Mouse (Mus musculus) embryonic facial prominence, embryonic 10.5 days (tissue): Measurements from ENCODE around the gene Tpd52l2. TPM values are rescaled to one million over a fixed set of nuclear protein-coding genes. Genes with fewer than 3 reads are reported as not detected.
A peak's percentile ranks its signal among the peaks of the same experiment; 100 is the strongest.
"Not testable (repeated sequence)": the region's sequence is repeated elsewhere in the genome, so short reads cannot be mapped to it uniquely, and the experiment has no call there.

Experiments
- DNase-seq: peaks from one replicate; pipeline ENCODE4 v3.0.0-alpha.2; 2017; ENCODE audit warnings: low spot score
- H3K27ac ChIP-seq: fragments of 300-500 bp; sonication (generic); replicated peaks from 2 replicates; pipeline ENCODE4 v1.5.1; 2016; ENCODE audit warnings: mild to moderate bottlenecking
- H3K27me3 ChIP-seq: fragments of 300-500 bp; sonication (generic); replicated peaks from 2 replicates; pipeline ENCODE4 v1.6.1; 2016; ENCODE audit warnings: low read depth, mild to moderate bottlenecking; ENCODE audit not compliant: poor library complexity, severe bottlenecking
- H3K36me3 ChIP-seq: fragments of 300-500 bp; sonication (generic); replicated peaks from 2 replicates; pipeline ENCODE4 v1.6.1; 2016; ENCODE audit warnings: mild to moderate bottlenecking, moderate library complexity
- H3K4me1 ChIP-seq: fragments of 300-500 bp; sonication (generic); 2 replicates; pipeline ENCODE4 v1.6.1; 2016
- H3K4me3 ChIP-seq: fragments of 300-500 bp; sonication (generic); 2 replicates; pipeline ENCODE4 v1.5.1; 2016; ENCODE audit warnings: mild to moderate bottlenecking, moderate library complexity
- H3K9me3 ChIP-seq: fragments of 300-500 bp; sonication (generic); 2 replicates; pipeline ENCODE4 v1.6.1; 2016; ENCODE audit warnings: mild to moderate bottlenecking
- WGBS: fragments of 180-500 bp; shearing (Covaris S2); methylation state at CpG from one replicate; pipeline ENCODE4 v1.1.7; 2016; 5-methylcytosine and 5-hydroxymethylcytosine counted together
- polyA plus RNA-seq: library from polyadenylated mRNA; unstranded; fragments of >200 nt; fragmentation: Nextera tagmentation; extraction: Ambion mirVana; gene quantifications from 2 replicates; pipeline ENCODE4 v1.2.1, GENCODE M21; 2016

Gene Tpd52l2
- polyA plus RNA-seq, 1 experiment from 2014 or later = 173 TPM

DNA sequence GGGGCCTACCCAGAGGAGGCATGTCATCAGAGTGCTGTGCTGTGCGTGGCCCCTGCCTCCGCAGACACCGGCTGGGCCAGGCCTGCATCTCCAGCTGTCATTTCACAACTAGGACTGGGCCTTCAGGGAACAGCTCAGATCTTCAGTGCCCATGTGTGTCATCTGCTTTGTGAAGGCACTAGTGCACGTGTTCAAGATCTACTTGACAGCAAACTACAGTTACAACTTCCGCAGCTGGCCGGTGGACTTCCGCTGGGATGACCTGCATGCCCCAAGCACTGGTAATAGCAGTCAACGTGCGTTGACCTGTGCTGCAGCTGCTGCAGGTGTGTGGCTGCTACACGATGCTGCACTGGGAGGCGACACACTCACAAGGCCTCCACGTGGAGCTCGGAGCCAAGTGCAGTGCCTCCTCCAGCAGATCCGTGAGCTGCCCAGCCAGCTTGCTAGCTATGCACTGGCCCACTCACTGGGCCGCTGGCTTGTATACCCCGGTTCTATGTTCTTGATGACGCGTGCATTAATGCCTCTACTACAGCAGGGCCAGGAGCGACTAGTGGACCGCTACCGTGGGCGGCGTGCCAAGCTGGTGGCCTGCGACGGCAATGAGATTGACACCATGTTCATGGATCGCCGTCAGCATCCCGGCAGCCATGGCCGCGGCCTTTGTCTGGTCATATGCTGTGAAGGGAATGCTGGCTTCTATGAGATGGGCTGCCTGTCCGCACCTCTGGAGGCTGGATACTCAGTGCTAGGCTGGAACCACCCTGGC lies 3.6 kb upstream of the Tpd52l2 start, which contains the start of gene Abhd16b:
Gene Abhd16b (plus strand): TSS at position 51 of the 772 bp plus-strand sequence.
- no peaks in the 10 kb centered on the region for H3K9me3 ChIP-seq
- no peak within 1 kb of the TSS for H3K4me3 ChIP-seq
- peaks cover 21% of the 10 kb centered on the region for H3K4me1 ChIP-seq
- no peaks in the 10 kb centered on the region for H3K36me3 ChIP-seq
- DNase-seq = no peak
- H3K27me3 ChIP-seq = no peaks in the 10 kb centered on the region
- H3K27ac ChIP-seq = no peak within 1 kb of the TSS
- 86% methylated on average over 31 of the region's 31 CpGs for WGBS

DNA sequence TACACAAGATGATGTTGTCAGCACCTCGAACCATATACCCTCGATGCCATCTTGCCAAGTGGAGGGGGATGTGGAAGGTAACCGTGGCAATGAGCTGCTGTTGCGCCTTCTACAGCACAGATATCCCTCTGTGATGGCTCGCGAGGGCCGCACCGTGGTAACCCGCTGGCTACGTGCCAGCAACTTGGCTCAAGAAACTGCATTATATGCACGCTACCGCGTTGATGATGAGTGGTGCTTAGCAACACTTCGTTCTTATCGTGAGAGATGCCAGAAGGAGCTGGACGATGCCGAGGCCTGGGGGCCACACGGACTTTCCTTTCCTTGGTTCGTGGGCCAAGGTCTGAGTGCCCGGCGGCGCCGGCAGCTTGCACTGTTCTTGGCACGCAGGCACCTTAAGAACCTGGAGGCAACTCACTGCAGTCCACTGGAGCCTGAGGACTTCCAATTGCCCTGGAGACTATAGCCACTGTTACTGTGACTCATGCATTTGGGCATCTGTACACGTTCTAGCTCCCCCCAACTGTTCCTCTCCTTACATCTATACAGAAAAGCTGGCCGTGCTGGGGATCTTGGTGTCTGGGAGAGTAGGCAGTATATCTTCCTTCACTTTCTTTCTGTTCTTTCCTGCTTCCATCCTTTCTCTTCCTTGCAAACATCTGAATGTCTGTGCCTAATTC lies 2.5 kb upstream of the Tpd52l2 start:
- Histone ChIP-seq H3K4me1 (peaks cover 19% of the 10 kb centered on the region), H3K36me3 (peaks cover 3% of the 10 kb centered on the region), H3K27ac (no peak overlapping the region), H3K27me3 (no peaks in the 10 kb centered on the region), H3K4me3 (no peak overlapping the region), H3K9me3 (no peaks in the 10 kb centered on the region)
- WGBS = 85% methylated on average over 26 of the region's 26 CpGs
- DNase-seq = no peak

DNA sequence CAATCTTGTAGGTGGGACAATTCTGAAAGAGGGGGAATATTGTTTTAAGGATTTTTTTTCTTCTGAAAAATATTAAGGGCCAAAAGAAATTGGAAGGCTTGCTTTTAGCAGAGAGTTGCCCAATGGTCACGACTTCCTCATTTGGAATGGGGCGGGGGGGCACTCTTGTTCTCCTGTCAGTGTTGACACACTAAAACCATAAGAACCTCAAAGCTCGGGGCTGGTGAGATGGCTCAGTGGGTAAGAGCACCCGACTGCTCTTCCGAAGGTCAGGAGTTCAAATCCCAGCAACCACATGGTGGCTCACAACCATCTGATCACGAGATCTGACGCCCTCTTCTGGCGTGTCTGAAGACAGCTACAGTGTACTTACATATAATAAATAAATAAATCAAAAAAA lies 1.1 kb upstream of the Tpd52l2 start:
- H3K4me1 ChIP-seq = peaks cover 19% of the 10 kb centered on the region
- DNase-seq, H3K27ac ChIP-seq, H3K27me3 ChIP-seq, H3K9me3 ChIP-seq: not testable (repeated sequence)
- WGBS = 63% methylated on average over 8 of the region's 8 CpGs
- H3K4me3 ChIP-seq = peak overlapping the region; percentile 75; the same call in 1 of the 2 replicates
- peaks cover 18% of the 10 kb centered on the region for H3K36me3 ChIP-seq

GRCm38 (mm10) chr2:181496281-181496680 lies 661 bp upstream of the Tpd52l2 start:
- Histone ChIP-seq H3K27ac (peak overlapping the region; percentile 89), H3K4me1 (peaks cover 19% of the 10 kb centered on the region), H3K4me3 (peak overlapping the region; percentile 75), H3K36me3 (peaks cover 22% of the 10 kb centered on the region), H3K27me3 (no peaks in the 10 kb centered on the region), H3K9me3 (no peaks in the 10 kb centered on the region)
- DNase-seq = peak; percentile 72
- 15% methylated on average over 8 of the region's 8 CpGs for WGBS

- Histone ChIP-seq H3K27me3 (no peaks in the 10 kb centered on the region), H3K9me3 (no peaks in the 10 kb centered on the region), H3K27ac (peak overlapping the region; percentile 89), H3K36me3 (peaks cover 34% of the 10 kb centered on the region), H3K4me3 (peak overlapping the region; percentile 75), H3K4me1 (peaks cover 19% of the 10 kb centered on the region)
- WGBS = under 1% methylated on average over 12 of the region's 12 CpGs
- peak; percentile 71 for DNase-seq
Measured at GRCm38 (mm10) chr2:181497548-181497875, 570 bp downstream of the Tpd52l2 start.

DNA sequence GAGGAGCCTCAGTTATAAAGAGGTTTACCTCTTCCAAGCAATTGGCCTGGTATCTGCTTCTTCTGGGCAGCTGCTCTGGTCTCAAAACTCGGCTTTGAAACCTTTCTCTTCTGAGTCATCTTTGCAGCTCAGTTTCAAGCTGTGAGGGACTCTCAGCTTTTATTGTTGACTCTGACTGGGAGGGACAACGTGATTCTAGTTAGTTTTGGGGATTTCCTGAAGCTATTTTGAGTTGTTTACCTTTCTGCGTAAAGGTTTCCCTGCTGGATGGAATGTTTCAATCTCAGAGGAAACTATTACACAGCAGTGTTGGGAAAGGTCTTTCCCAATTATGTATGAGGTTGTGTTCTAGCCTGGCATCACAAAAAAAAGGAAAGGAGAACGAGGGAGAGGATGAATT lies 1.7 kb downstream of the Tpd52l2 start:
- Histone ChIP-seq H3K36me3 (peaks cover 46% of the 10 kb centered on the region), H3K27me3 (no peaks in the 10 kb centered on the region), H3K27ac (no peak overlapping the region), H3K4me1 (peaks cover 19% of the 10 kb centered on the region), H3K9me3 (no peaks in the 10 kb centered on the region), H3K4me3 (0 out of 2 replicates have a peak overlapping the region, but pooled peaks have one; percentile 75)
- WGBS = 84% methylated on average over 4 of the region's 4 CpGs
- no peak for DNase-seq

DNA sequence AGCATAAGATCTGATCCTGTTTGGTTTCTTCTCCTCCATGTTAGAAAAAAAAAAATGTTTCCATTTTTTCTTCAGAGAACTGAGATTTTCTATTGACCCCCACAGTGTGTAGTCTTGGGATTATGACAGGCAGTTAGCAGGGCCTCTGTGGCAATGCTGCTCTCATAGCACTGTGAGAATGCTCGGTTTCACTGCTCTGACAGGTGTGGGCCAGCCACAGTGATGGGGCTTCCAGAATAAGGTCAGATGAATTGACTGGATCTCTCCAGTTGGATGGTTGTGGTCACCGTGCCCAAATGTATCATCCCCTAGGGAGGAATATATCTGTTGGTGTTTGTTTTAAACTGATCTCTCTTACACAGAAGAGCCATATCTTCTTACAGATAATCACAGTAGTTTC lies 12.2 kb downstream of the Tpd52l2 start:
- Histone ChIP-seq H3K27me3 (no peaks in the 10 kb centered on the region), H3K36me3 (peaks cover 100% of the 10 kb centered on the region), H3K4me3 (no peak overlapping the region), H3K27ac (no peak overlapping the region), H3K4me1 (peaks cover 5% of the 10 kb centered on the region; the same call in 1 of the 2 replicates), H3K9me3 (no peaks in the 10 kb centered on the region)
- DNase-seq = no peak
- WGBS = 92% methylated on average over 2 of the region's 2 CpGs

DNA sequence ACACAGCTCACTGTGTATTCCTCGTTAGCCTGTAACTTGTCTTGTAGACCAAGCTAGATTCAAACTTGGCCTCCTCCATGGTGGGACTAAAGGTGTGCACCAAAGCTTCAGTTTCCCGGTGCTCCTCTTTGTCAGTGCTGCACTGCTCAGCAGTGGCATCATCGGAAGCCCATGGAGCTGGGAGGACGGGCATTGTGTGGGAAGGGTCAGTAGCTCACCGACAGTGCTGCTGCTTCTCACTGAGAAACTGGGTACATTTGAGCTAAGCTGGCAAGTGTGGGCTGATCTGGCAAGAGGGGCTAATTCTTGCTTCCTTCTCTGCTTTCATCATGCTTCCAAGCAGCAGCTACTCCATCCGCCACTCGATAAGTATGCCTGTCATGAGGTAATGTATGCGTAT lies 14.3 kb downstream of the Tpd52l2 start:
- Histone ChIP-seq H3K9me3 (no peaks in the 10 kb centered on the region), H3K4me1 (no peaks in the 10 kb centered on the region), H3K4me3 (no peak overlapping the region), H3K36me3 (peaks cover 100% of the 10 kb centered on the region), H3K27me3 (no peaks in the 10 kb centered on the region), H3K27ac (no peak overlapping the region)
- WGBS = 92% methylated on average over 8 of the region's 8 CpGs
- DNase-seq = no peak

DNA sequence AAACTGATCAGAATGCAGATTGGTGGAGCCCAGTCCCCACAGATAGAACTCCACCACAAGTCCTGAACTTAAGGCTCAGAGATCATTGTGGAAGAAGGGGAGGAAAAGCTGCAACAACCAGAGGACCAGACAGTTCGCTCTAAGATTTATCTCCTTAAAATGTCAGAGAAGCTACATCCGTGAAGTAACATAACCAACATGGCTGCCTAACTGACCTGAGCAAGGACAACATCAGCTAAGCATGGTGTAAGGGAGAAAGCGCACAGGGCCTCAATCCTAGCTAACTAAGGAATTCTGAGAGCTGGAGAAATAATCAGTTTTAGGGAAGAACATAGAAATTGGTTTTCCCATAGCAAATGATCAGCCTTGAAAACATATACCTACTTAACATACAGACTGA lies 22.3 kb downstream of the Tpd52l2 start:
- Histone ChIP-seq H3K27ac (peak overlapping the region; percentile 97), H3K9me3 (no peaks in the 10 kb centered on the region), H3K4me3 (peak overlapping the region; percentile 97), H3K27me3 (no peaks in the 10 kb centered on the region), H3K36me3 (peaks cover 58% of the 10 kb centered on the region), H3K4me1 (peaks cover 22% of the 10 kb centered on the region)
- WGBS = 78% methylated on average over 3 of the region's 3 CpGs
- DNase-seq = peak; percentile 10

- under 1% methylated on average over 74 of the region's 74 CpGs for WGBS
- peak within 1 kb of the TSS; percentile 97 for H3K4me3 ChIP-seq
- peak within 1 kb of the TSS; percentile 97 for H3K27ac ChIP-seq
Measured at GRCm38 (mm10) chr2:181520118-181520935, 23.4 kb downstream of the Tpd52l2 start, which contains the start of gene Dnajc5. Gene Dnajc5 (plus strand): TSS chr2:181520485.

DNA sequence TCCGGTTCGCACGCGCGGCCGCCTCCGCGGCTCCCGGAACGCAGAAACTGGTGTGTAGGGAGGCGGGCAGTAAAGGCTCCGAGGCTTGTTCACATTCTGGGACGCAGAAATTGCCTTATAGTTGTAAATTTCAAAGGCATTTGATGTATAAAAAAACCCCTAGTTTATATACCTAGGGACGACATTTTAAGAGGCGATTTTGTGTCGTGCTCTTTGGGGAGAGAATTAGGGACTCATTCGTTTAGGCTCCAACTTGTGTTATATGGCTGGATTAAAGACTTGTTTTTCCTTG lies 23.9 kb downstream of the Tpd52l2 start:
- H3K36me3 ChIP-seq = peaks cover 41% of the 10 kb centered on the region
- peak overlapping the region; percentile 97 for H3K27ac ChIP-seq
- WGBS = under 1% methylated on average over 17 of the region's 17 CpGs

More at GRCm38 (mm10) chr2:181520118-181520935, 23.4 kb downstream of the Tpd52l2 start, which contains the start of gene Dnajc5:
- peaks cover 22% of the 10 kb centered on the region for H3K4me1 ChIP-seq
- no peaks in the 10 kb centered on the region for H3K27me3 ChIP-seq
- no peaks in the 10 kb centered on the region for H3K9me3 ChIP-seq
- DNase-seq = peak; percentile 98
- H3K36me3 ChIP-seq = peaks cover 47% of the 10 kb centered on the region

GRCm38 (mm10) chr2:181521491-181521890 lies 24.5 kb downstream of the Tpd52l2 start:
- Histone ChIP-seq H3K27me3 (no peaks in the 10 kb centered on the region), H3K9me3 (no peaks in the 10 kb centered on the region), H3K27ac (no peak overlapping the region; the same call in 1 of the 2 replicates), H3K4me1 (peaks cover 22% of the 10 kb centered on the region), H3K4me3 (peak overlapping the region; percentile 97), H3K36me3 (peaks cover 35% of the 10 kb centered on the region)
- no peak for DNase-seq
- WGBS = 63% methylated on average over 10 of the region's 10 CpGs

More for the DNA sequence above, 23.9 kb downstream of the Tpd52l2 start:
- DNase-seq = no peak
- Histone ChIP-seq H3K9me3 (no peaks in the 10 kb centered on the region), H3K27me3 (no peaks in the 10 kb centered on the region), H3K4me3 (peak overlapping the region; percentile 97), H3K4me1 (peaks cover 22% of the 10 kb centered on the region)
